Mouse (Mus musculus) layer of hippocampus, adult 18-20 months (tissue): Measurements from ENCODE around the gene Myo19. TPM values are rescaled to one million over a fixed set of nuclear protein-coding genes. Genes with fewer than 3 reads are reported as not detected.
A peak's percentile ranks its signal among the peaks of the same experiment; 100 is the strongest.
"Not testable (repeated sequence)": the region's sequence is repeated elsewhere in the genome, so short reads cannot be mapped to it uniquely, and the experiment has no call there.

Experiments used
- DNase-seq, 2 experiments: peaks; one replicate each; pipeline ENCODE4 v3.0.0; 2022; ENCODE audit warnings: low spot score in 2 of 2
- long read RNA-seq: library from polyadenylated mRNA; stranded (forward); transcript quantifications from one replicate; pipeline ENCODE4 v2.0.0, GENCODE M21; 2021
- total RNA-seq, 2 experiments: library from RNA; stranded (reverse); gene quantifications; 2 replicates each; pipeline ENCODE4 v1.2.3; 2021

Myo19 gene
- 1 to 10 TPM; 7.4 to 7.9 TPM for total RNA-seq
- long read RNA-seq, full-length matches to known transcripts, result 1 of 5 reads
- long read RNA-seq, partial matches to known transcripts, result 0 of 5 reads
- long read RNA-seq, other reads (novel, unspliced or antisense), result 4 of 5 reads

DNA sequence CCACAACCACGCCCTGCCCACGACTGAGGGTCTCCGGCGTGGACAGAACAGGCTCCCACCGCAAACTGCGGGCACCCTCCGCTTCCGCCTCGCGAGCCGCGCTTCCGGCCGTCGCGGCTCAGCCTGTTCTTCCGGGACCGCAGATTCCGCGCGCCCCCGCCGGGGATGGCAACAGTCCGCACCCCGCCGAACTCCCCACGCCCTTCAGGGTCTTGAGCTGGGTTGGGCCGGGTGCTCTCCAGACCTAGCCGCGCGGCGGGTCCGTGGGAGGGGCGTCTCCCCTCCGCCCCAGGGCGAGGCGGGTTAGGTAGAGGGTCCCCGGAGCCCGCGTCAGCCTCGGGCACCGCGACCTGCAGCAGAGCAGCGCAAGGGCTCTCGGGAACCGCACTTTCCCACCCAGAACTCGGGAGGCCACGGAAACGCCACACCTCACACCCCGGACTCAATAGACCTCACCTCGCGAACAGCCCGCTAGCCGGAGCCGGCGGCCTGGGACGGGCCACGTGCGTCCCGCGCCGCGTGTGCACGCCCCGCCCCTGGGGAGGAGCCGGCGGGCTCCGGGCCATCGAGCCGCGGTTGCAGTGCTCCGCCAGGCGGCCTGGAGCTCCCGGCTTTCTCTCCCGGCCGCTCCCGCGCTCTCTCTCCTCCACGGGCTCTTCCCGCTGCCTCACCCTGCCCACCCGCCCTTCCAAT lies at the start of gene Myo19, which contains the start of gene Pigw:
Gene Myo19 (plus strand): TSS at position 377 of the 693 bp plus-strand sequence.
Gene Pigw (minus strand): TSS at position 514 of the 693 bp plus-strand sequence.
- DNase-seq, result peak; percentile 71 to 80

DNA sequence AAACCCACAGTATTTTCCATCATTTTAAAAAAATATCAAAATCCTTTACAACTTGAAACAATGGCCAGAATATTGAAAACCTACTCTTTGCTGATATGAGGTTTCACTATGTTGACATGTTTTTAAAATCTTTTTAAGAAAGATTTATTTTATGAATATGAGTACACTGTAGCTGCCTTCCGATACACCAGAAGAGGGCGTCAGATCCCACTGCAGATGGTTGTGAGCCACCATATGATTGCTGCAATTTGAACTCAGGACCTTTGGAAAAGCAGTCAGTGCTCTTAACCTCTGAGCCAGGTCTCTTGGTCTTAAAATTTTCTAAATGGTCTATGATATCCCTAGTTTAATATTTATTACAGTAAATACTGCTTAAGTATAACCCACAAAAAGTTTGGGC lies 40.6 kb upstream of the Myo19 start:
- no peak for DNase-seq

- DNase-seq, result no peak
These were observed 33.0 kb upstream of the Myo19 start for GRCm38 (mm10) chr11:84846741-84847474.

DNA sequence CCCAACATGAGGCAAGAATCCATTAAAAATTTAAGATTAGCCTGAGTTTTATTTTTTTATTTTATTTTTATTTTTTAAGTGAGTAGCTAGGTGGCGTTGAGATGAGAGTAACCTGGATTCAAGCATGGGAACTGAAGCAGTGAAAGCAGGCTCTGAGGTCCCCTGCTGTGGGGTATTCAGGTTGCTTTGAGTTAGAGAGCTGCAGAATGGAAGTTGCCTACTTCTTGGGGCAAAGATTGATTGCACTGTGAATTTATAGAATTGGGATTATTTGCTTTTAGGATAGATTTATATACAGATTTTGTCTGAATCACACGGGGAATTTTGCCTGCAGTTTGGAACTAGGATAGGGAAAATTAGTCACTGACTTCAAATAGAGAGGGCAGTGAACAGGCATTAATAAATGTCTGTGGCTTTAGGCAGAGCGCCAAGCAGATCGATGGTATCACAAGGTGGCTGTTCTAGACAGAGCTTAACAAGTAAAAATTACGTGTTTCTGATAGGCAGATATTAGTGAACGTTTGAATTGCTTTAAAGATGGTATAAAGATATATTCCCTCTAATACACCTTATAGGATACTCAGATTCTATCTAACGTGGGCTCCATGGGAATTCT lies 32.4 kb upstream of the Myo19 start:
- DNase-seq, result no peak

GRCm38 (mm10) chr11:84855285-84855684 lies 24.7 kb upstream of the Myo19 start:
- no peak for DNase-seq

- DNase-seq, result no peak
These were observed 14.7 kb upstream of the Myo19 start for GRCm38 (mm10) chr11:84865268-84865667.

GRCm38 (mm10) chr11:84867586-84867985 lies 12.4 kb upstream of the Myo19 start:
- DNase-seq, result no peak

GRCm38 (mm10) chr11:84868786-84869259 lies 11.1 kb upstream of the Myo19 start:
- DNase-seq, result no peak

GRCm38 (mm10) chr11:84869537-84870232 lies 10.3 kb upstream of the Myo19 start:
- DNase-seq, result peak; percentile 86 to 93

DNA sequence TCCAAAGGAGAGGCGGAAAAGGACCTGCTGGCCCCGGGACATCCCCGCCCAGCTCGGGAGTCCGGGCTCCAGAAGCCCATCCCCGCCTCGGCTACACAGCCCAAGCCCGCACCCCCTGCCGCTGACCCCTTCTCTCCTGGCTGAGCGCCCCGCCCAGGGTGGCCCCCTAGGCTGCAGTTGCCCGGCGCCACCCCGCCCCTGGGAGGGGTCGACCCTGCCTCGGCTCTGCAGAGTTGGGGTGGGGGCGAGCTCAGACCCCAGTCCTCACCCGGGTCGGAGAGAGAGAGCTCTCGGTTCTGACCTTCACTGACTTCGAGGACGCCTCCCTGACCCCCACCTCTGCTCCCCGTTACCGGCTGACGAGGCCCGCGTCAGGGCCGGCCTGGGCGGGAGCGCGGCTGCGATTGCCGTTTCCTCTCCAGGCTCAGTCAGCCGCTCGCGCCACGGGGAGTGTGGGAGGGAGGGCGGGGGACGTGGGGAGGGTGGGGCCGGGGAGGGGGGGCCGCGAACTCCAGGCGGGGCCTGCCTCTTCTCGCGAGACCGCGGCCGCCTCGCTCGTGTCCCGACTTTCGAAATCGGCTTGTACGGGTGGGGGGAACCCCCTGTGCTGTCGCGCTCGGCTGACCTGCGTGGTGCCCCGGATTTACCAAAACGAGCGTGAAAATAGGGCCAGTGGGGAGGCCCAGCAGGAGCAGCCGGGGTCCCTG lies 9.5 kb upstream of the Myo19 start, which contains the start of gene Ggnbp2:
Gene Ggnbp2 (minus strand): TSS at position 481 of the 707 bp plus-strand sequence.
- DNase-seq, result peak; percentile 83 to 93

DNA sequence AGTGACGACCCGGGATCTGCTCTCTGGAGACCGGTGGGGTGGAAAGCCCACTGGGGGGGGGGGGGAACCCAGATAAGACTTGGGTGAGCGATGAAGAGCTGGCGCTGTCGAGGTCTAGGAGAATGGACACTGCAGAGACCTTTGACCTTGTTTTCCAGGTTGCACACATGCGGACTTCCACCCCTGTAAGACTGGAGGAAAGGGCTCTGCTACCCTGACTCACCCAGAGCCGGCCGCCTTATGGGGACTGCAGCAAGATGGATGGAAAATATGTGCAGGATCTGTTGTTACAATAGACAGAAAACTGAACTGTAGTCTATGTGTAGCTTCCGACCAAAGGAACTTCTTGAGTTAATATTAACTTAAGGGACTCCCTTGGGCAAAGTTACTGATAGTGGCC lies 8.9 kb upstream of the Myo19 start:
- DNase-seq, result no peak

- no peak for DNase-seq
These were observed 8.3 kb upstream of the Myo19 start for GRCm38 (mm10) chr11:84871548-84872069.

- no peak for DNase-seq
These were observed 6.7 kb upstream of the Myo19 start for GRCm38 (mm10) chr11:84873042-84873833.

GRCm38 (mm10) chr11:84876020-84876419 lies 3.9 kb upstream of the Myo19 start:
- DNase-seq, result not testable (repeated sequence)

DNA sequence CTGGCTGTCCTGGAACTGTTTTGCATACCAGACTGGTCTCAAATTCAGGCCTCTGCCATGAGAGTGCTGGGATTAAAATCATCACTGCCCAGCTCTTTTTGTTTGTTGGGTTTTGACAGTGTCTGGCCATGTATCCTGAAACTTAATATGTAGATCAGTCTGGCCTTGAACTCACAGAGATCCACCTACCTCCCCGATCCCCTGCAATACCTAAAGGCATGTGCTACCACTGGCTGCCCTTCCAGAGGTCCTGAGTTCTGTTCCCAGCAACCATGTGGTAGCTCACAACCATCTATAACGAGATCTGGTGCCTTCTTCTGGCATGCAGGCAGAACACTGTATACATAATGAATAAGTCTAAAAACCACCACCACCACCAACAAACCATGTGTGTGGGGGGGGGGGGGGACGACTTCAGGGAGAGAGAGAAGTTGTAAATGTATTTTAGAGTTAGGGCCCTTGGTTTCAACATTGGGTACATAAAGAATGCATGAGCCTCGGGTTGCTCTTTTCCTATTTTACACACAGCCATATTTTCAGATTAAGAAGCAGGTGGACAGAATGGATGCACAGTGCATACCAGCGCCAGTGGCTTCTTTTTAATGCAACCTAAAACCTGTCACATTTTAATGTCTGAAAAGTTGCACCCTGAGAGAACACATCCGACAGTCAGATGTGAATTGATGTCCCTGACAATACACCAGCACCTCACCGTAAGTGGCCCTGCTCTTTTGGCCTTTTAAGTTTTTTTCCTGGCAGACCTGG lies 759 bp upstream of the Myo19 start:
- no peak for DNase-seq

DNA sequence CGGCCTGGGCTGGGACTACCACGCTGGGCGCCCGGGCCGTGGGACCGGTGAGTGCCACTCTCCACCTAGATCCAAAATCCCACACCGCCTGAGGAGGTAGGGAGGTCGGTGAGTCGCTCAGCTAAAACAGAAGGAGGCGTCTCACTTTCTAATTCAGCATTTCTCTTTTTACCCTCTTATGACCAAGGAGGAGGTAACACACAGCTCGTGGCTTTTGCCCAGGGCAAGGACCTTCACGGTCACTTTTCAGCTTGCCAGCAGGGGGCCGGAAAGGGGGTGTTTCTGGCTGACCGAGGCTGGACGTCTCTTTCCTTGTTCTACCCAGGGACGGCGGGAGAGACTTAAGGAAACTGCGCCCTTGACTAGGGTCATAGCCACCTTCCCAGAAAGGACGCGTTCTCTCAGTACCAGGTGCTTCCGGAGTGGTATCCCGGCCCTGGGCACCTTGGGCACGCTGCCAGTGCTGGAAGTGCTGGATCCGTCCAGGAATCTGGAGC lies 565 bp downstream of the Myo19 start:
- no peak for DNase-seq

DNA sequence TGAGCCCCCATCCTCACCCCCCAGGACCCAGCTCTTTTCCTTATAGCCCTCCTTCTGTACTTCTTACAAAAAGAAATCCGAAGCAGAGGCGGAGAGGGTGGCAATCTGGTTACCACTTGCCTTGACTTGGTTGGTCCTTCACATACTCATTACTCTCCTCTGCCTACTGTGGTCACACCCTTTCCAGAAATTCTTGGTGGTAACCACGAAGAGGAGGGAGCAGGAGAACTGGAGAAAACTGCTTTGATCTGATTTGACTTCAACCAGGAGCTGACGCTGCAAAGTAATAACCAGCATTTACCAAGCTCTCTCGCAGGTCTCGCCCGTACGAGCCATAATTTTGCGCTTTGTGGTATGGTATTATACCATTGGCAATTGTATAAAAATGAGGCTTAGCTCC lies 1.0 kb downstream of the Myo19 start:
- DNase-seq, result no peak

GRCm38 (mm10) chr11:84882346-84882745 lies 2.4 kb downstream of the Myo19 start:
- no peak for DNase-seq
